Mouse (Mus musculus) limb, embryonic 12.5 days (tissue): ENCODE data around the gene Baz2a. TPM values are rescaled to one million over a fixed set of nuclear protein-coding genes. Genes with fewer than 3 reads are reported as not detected.

ENCODE experiments used
- ATAC-seq: fragments of 200-750 bp; cut with Nextera tagmentation; 2 replicates; pipeline ENCODE4 v1.8.0; 2017; ENCODE audit warnings: low read depth, moderate TSS enrichment; ENCODE audit not compliant: insufficient number of reproducible peaks, insufficient read depth, low FRiP score, low TSS enrichment
- H3K27ac ChIP-seq: fragments of 300-500 bp; sonication (generic); 2 replicates; pipeline ENCODE4 v1.5.1; 2016; ENCODE audit warnings: mild to moderate bottlenecking, moderate library complexity
- H3K27me3 ChIP-seq: fragments of 300-500 bp; sonication (generic); 2 replicates; pipeline ENCODE4 v1.6.1; 2016; ENCODE audit warnings: mild to moderate bottlenecking, moderate library complexity
- H3K36me3 ChIP-seq: fragments of 300-500 bp; sonication (generic); 2 replicates; pipeline ENCODE4 v1.6.1; 2016; ENCODE audit warnings: mild to moderate bottlenecking, moderate library complexity
- H3K4me1 ChIP-seq: fragments of 300-500 bp; sonication (generic); replicated peaks from 2 replicates; pipeline ENCODE4 v1.6.1; 2016
- H3K4me2 ChIP-seq: fragments of 300-500 bp; sonication (generic); 2 replicates; pipeline ENCODE4 v1.6.1; 2016; ENCODE audit warnings: mild to moderate bottlenecking, moderate library complexity
- H3K4me3 ChIP-seq: fragments of 300-500 bp; sonication (generic); replicated peaks from 2 replicates; pipeline ENCODE4 v1.5.1; 2016; ENCODE audit warnings: mild to moderate bottlenecking
- H3K9ac ChIP-seq: fragments of 300-500 bp; sonication (generic); replicated peaks from 2 replicates; pipeline ENCODE4 v1.6.1; 2016; ENCODE audit warnings: mild to moderate bottlenecking, moderate library complexity
- H3K9me3 ChIP-seq: fragments of 300-500 bp; sonication (generic); 2 replicates; pipeline ENCODE4 v1.6.1; 2016; ENCODE audit warnings: mild to moderate bottlenecking, moderate library complexity
- WGBS: fragments of 180-500 bp; shearing (Covaris S2); methylation state at CpG from one replicate; pipeline ENCODE4 v1.1.7; 2016; 5-methylcytosine and 5-hydroxymethylcytosine counted together
- polyA plus RNA-seq: library from polyadenylated mRNA; unstranded; fragments of >200 nt; fragmentation: Nextera tagmentation; extraction: Ambion mirVana; gene quantifications from 2 replicates; pipeline ENCODE4 v1.2.1, GENCODE M21; 2016

The Baz2a gene
- polyA plus RNA-seq, 1 experiment from 2014 or later = 8.6 TPM

DNA sequence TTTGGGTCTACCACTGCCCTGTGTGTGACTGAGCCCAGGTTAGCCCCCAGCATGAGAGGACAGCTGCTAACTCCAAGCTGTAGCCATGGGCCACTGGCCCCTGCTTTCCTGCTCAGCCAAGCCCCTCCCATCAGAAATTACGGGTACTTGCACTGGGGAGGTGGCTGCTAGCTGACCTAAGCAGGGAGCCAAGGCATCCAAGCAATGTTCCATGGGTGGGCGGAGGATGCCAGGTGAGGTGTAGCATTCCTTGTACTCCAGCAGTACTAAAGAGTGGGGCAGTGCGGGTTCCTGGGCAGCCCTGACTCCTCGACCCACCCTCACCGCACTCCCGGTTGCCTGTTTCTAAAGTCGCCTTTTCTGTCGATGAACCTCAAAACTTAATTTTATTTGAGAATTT, 36.8 kb downstream of the Baz2a start:
- H3K36me3 ChIP-seq = peaks cover 94% of the 10 kb centered on the region
- H3K4me2 ChIP-seq = no peak overlapping the region
- 0 out of 2 replicates have a peak, but pooled peaks have one; percentile 21 for ATAC-seq
- H3K9ac ChIP-seq = no peak overlapping the region
- H3K4me1 ChIP-seq = no peaks in the 10 kb centered on the region
- no peak overlapping the region for H3K4me3 ChIP-seq
- H3K27ac ChIP-seq = no peak overlapping the region
- H3K27me3 ChIP-seq = no peaks in the 10 kb centered on the region
- H3K9me3 ChIP-seq = no peaks in the 10 kb centered on the region
- WGBS = 88% methylated on average over 8 of the region's 8 CpGs

DNA sequence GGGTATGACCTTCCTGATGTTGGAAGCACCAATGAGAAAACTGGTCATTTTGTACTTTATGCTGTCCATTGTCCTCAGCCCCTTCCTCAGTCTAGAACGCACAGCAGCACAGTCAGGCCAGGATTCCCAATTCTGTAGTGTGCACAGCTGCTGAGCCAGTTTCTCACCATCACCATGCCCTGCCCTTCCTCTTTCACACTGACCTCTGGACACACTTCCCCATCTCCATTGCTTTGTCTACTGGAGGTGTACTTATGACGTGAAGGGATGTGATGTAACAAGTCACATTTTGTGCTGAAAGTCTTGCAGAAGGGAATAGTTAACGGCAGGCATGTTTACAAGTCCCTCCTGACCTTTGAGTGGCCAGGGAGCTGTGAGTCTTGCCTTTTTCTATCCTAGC, 39.9 kb downstream of the Baz2a start:
- ATAC-seq = no peak
- no peaks in the 10 kb centered on the region for H3K27me3 ChIP-seq
- H3K4me1 ChIP-seq = no peaks in the 10 kb centered on the region
- H3K27ac ChIP-seq = no peak overlapping the region
- 74% methylated on average over 3 of the region's 3 CpGs for WGBS
- H3K9ac ChIP-seq = no peak overlapping the region
- no peak overlapping the region for H3K4me3 ChIP-seq
- H3K9me3 ChIP-seq = no peaks in the 10 kb centered on the region
- H3K4me2 ChIP-seq = no peak overlapping the region
- H3K36me3 ChIP-seq = peaks cover 93% of the 10 kb centered on the region

DNA sequence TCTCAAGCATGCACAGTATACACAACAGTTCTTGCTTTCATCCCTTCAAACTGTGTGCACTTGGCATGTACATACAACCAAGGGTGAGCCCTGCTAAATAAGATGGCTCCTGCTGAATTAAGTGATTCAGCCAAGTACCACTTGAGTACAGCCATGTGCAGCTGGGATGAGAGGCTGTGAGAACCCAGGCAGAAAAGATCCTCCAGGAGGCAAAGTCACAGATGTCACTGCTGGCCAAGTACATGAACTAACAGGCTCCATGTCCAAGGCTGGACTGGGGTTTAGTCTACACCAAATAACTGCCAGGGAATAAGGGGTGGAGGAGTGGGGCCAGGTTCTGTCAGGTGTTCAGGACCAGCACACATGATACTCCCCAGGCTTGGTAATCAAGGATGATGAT, 40.4 kb downstream of the Baz2a start:
- Histone ChIP-seq H3K36me3 (peaks cover 89% of the 10 kb centered on the region), H3K27ac (no peak overlapping the region), H3K4me2 (no peak overlapping the region), H3K4me3 (no peak overlapping the region), H3K9ac (no peak overlapping the region), H3K27me3 (no peaks in the 10 kb centered on the region), H3K4me1 (no peaks in the 10 kb centered on the region), H3K9me3 (no peaks in the 10 kb centered on the region)
- ATAC-seq = no peak

DNA sequence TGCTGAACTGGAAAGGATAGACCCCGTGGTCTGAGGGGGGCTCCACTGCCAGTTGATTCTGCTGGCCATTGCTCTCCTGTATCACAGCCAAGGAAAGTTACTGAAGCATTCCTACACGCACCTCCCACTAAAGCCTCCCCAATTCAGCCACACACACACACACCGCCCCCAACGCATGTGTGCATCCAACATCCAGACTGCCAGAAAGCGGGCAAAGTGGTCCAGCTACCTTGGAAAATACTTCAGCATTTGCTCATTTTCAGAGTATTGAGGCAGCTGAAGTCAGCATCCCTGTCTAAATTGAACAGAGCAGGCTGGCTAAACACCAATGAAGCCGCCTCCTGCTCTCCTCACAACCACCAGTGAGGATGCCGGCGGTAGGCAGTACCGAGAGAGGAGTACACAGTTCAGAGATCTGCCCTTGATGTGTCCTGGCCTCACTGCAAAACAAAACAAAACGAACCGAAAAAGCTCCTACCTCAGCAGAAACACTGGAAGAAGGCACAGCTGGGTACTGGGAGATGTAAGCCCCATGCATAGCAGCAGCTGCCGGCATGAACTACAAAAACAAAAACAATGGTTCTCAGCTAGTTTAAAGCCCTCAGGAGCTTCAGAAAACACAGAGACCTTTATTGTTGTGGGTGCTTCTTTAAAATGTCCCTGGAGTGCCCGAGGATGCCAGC, 42.4 kb downstream of the Baz2a start:
- Histone ChIP-seq H3K4me3 (no peak overlapping the region), H3K27ac (0 out of 2 replicates have a peak overlapping the region, but pooled peaks have one; percentile 12), H3K4me1 (no peaks in the 10 kb centered on the region), H3K36me3 (peaks cover 91% of the 10 kb centered on the region), H3K27me3 (no peaks in the 10 kb centered on the region), H3K4me2 (no peak overlapping the region), H3K9ac (0 out of 2 replicates have a peak overlapping the region, but pooled peaks have one; percentile 8), H3K9me3 (no peaks in the 10 kb centered on the region)
- 56% methylated on average over 13 of the region's 13 CpGs for WGBS
- ATAC-seq = no peak

DNA sequence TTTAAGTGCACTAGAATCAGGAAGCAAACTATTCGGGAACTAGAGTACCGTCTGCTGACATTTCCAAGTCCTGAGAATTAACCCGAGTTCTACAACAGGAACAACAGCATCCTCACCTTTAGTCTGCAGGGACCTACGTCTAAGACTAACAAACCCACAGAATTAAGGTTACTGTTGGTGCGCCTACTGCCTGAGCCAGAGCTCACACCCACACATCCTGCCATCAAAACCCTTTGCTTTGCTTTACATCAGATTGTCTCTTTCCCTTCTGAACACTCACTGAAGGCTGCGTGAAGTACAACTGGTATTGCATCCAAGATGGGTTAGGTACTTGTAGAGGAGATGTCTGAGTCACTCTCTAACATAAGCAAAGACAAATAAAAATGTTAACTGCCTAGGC, 44.0 kb downstream of the Baz2a start:
- H3K27me3 ChIP-seq = no peaks in the 10 kb centered on the region
- no peaks in the 10 kb centered on the region for H3K9me3 ChIP-seq
- no peak overlapping the region for H3K4me3 ChIP-seq
- no peak overlapping the region for H3K9ac ChIP-seq
- H3K27ac ChIP-seq = no peak overlapping the region
- no peak for ATAC-seq
- H3K36me3 ChIP-seq = peaks cover 91% of the 10 kb centered on the region
- no peaks in the 10 kb centered on the region for H3K4me1 ChIP-seq
- WGBS = 81% methylated on average over 6 of the region's 6 CpGs
- no peak overlapping the region for H3K4me2 ChIP-seq

DNA sequence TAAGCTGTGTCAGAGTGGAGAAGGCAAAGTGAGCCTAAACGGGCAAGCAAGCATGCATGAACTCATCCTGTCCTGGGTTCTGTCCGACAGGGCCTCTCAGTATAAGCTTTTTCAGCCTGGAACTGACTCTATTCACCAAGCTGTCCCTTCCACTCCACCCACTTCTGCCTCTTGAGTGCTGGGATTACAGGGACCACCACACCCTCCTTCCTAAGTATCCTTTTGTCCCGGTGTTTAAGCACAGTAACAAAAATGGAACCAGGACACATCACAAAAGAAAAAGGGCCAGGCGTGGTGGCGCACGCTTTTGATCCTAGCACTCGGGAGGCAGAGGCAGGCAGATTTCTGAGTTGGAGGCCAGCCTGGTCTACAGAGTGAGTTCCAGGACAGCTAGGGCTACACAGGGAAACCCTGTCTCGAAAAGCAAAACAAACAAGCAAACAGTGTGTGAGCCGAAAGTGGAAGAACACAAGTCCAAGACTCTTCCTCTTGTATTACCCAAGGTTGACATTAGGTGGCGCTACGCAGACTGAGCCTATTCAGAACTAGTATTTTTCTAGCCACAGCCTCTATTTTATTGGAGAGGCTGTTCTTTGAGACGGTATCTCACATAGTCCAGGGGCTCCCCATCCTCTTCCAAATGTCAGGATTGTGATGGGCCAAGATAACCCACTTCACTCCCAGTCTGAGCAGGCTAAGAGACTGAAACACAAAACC, 49.0 kb downstream of the Baz2a start:
- Histone ChIP-seq H3K4me2 (no peak overlapping the region), H3K4me3 (no peak overlapping the region), H3K4me1 (no peaks in the 10 kb centered on the region), H3K27me3 (no peaks in the 10 kb centered on the region), H3K36me3 (peaks cover 91% of the 10 kb centered on the region), H3K27ac (no peak overlapping the region), H3K9ac (no peak overlapping the region), H3K9me3 (no peaks in the 10 kb centered on the region)
- ATAC-seq = no peak
- 76% methylated on average over 12 of the region's 12 CpGs for WGBS

DNA sequence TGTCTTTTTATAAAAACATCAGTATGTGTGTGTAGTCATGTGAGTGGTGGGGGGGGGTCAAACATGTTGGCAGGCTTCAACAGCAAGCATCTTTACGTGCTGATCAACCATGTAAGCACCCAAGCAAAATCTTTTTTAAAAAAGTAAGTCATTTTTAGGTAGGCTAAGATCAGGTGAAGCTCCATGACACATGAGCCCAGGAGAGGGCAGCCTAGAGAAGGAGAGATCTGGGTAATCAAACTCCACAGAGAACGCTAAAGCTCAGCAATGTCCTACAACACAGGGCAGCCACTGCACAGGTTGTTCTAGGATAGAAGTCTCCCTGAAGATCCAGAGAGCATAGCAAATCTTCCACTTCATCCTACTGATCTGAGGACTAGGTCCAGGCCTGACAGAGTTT, 50.8 kb downstream of the Baz2a start:
- Histone ChIP-seq H3K27me3 (no peaks in the 10 kb centered on the region), H3K9me3 (no peaks in the 10 kb centered on the region), H3K9ac (no peak overlapping the region), H3K36me3 (peaks cover 93% of the 10 kb centered on the region), H3K4me3 (no peak overlapping the region), H3K4me1 (no peaks in the 10 kb centered on the region), H3K27ac (no peak overlapping the region), H3K4me2 (no peak overlapping the region)
- ATAC-seq = no peak
- 74% methylated on average over 2 of the region's 2 CpGs for WGBS

DNA sequence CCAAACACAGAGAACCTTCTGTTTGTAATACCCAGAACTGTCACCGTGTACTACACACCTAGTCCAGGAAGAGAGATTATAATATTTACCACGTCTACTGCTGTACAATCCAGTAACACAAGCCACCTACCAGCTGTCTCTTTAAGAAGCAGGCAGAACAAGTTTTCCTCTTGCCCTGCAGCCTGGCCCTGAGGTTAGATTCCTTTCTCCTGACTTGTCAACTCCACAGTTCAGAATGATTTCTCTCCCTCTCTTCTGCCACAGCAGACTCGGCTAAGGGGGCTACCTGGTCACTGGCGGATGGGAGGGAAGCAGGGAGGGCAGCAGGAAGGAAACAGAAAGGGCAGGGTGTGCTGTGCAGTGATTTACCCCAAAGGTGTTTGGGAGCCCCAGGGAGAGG, 52.3 kb downstream of the Baz2a start:
- no peaks in the 10 kb centered on the region for H3K27me3 ChIP-seq
- H3K9ac ChIP-seq = no peak overlapping the region
- H3K27ac ChIP-seq = no peak overlapping the region
- H3K36me3 ChIP-seq = peaks cover 90% of the 10 kb centered on the region
- H3K4me1 ChIP-seq = no peaks in the 10 kb centered on the region
- H3K9me3 ChIP-seq = no peaks in the 10 kb centered on the region
- 62% methylated on average over 4 of the region's 4 CpGs for WGBS
- no peak overlapping the region for H3K4me3 ChIP-seq
- ATAC-seq = no peak
- no peak overlapping the region for H3K4me2 ChIP-seq

DNA sequence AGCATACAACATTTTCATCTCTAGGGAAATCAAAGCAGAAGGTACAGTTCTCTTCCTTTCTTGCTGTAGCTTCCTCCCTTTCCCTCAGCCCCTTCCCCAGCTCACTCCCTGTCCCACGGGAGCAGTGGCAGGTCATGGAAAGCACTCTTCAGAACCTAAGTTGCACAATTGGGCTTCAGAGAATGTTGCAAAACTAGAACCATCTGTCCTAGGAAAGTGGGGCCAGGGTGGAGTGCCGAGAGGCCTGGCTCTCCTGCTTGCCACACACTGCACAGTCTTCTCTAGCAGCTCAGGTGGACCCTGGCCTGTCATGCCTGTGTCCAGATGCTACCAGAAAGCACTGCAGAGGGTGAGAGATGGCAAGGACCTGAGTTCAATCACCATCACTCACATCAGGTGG, 53.6 kb downstream of the Baz2a start:
- H3K27ac ChIP-seq = no peak overlapping the region
- no peak overlapping the region for H3K4me2 ChIP-seq
- H3K4me3 ChIP-seq = no peak overlapping the region
- WGBS = 57% methylated on average over 2 of the region's 2 CpGs
- H3K4me1 ChIP-seq = peaks cover 12% of the 10 kb centered on the region
- H3K9me3 ChIP-seq = no peaks in the 10 kb centered on the region
- peaks cover 80% of the 10 kb centered on the region for H3K36me3 ChIP-seq
- no peaks in the 10 kb centered on the region for H3K27me3 ChIP-seq
- no peak overlapping the region for H3K9ac ChIP-seq
- ATAC-seq = no peak

DNA sequence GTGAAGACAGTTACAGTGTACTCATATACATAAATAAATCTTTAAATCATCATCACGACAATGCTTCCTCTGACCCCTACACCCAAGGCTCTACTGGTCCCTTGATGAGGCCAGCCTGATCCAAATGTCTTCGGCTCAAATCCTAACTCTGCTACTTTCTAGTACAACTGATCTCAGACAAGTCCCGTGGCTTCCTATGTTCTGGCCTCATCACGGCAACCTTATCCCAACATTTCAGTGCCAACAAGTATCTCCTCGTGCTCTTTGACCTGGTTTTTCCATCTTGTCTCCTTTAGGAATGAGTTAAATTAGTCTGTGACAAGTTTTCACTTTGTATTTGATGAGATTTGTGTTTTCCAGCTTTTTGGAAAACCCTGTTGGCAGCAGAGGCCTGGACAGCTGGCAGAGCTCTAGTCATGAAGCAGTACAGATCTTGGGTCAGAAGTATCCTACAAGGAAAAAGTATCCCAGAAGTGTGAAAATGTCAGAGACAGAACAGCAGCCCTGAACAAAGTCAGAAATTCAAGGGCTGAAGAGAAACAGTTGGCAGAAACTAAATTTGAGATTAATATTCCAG, 57.5 kb downstream of the Baz2a start:
- Histone ChIP-seq H3K27ac (peak overlapping the region; percentile 68), H3K4me3 (no peak overlapping the region), H3K4me2 (peak overlapping the region; percentile 25; the same call in 1 of the 2 replicates), H3K9me3 (no peaks in the 10 kb centered on the region), H3K36me3 (peaks cover 53% of the 10 kb centered on the region), H3K4me1 (peaks cover 12% of the 10 kb centered on the region), H3K27me3 (no peaks in the 10 kb centered on the region), H3K9ac (0 out of 2 replicates have a peak overlapping the region, but pooled peaks have one; percentile 6)
- no peak for ATAC-seq
- 92% methylated on average over 5 of the region's 5 CpGs for WGBS

DNA sequence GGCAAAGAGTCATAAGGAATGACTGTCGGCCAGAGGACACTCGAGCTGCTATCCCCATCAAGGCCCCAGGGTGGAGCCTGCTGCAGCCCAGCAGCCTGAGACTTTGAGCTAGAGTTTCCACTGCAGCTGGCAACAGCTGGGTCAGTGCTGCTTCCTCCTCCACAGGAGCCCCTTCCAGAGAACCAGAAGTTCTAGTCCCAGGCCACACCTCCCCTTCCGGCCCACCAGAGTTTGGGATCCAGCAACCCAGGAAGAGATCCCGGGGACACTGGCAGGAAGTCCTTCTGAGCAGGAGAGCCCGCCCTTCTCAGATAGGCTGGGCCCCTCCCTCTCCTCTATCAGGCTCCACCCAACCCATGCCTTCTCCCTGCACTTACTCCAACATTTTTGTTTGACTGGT, 58.2 kb downstream of the Baz2a start:
- Histone ChIP-seq H3K4me3 (no peak overlapping the region), H3K9ac (0 out of 2 replicates have a peak overlapping the region, but pooled peaks have one; percentile 6), H3K36me3 (peaks cover 45% of the 10 kb centered on the region)

More for the DNA sequence above, 58.2 kb downstream of the Baz2a start:
- Histone ChIP-seq H3K27ac (peak overlapping the region; percentile 68), H3K9me3 (no peaks in the 10 kb centered on the region), H3K4me2 (peak overlapping the region; percentile 25), H3K27me3 (no peaks in the 10 kb centered on the region), H3K4me1 (peaks cover 12% of the 10 kb centered on the region)
- WGBS = 6% methylated on average over 5 of the region's 5 CpGs
- ATAC-seq = peak; percentile 88
